Mouse (Mus musculus) retina, adult 2 months (tissue): ENCODE measurements around the gene Doc2a.
A peak's percentile ranks its signal among the peaks of the same experiment; 100 is the strongest.

Experiments
- DNase-seq: peaks from one replicate; pipeline ENCODE4 v3.0.0-alpha.2; 2012; ENCODE audit warnings: low read depth, low spot score

Gene Doc2a

DNA sequence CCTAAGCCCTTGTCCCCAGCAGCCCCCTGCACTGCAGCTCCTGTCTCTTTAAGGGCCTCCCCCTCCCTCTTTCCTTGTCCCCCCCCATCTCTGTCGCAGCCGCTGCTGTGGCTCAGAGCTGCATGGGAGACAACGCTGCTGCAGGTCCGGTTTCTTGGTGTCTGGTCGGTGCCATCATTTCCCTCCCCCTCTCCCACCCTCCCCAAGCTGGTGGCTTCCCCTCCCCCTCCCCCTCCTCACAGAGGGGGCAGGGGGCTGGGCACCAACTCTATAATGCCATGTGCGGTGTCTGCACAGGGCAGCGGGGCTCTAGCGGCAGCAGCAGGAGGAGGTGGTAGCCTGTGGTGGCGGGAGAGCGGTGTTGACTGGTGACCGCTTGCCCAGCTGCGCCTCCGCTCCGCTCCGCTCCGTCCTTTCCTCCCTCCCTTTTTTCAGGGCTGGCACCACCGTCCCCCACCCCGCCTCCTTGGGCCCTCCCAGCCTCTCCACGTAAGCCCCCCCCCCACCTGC, 24.0 kb upstream of the Doc2a start:
- peak; percentile 69 for DNase-seq

DNA sequence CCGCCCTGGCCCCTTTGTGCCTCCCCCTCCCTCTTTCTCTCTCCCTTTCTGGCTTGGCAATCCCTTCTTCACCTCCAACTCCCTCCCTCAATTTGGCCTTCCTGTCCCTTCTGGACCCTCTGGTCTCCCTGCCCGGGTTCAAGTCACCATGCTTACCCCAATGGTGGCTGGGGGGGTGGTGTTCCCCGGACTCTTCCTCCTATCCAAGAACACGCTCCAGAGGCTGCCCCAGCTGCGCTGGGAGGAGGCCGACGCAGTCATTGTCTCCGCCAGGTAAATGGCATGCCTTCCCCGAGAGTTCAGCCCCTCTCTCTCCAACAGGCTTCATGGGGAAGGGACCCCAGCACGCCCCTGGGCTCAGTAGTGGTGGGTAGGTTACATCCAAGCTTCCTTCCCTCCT, 23.3 kb upstream of the Doc2a start:
- no peak for DNase-seq

DNA sequence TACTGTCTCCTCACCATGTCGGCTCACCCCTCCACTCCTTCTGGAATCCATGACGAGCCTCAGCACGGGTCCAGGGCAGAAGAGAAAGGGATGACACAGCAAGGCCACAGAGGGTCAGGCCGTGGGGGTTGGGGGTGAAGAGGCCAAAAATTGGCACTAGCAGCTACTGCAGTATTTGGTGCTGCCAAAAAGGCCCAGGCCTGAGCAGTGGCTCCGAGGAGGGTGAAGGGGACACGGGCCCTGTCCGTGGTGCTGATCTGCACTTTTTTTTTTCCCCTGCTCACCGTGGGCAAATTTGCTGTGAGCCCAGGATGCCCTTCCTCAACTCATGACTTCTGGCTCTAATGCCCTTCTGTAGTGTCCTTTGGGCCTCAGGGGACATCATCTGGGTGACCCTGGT, 21.8 kb upstream of the Doc2a start:
- DNase-seq: no peak

DNA sequence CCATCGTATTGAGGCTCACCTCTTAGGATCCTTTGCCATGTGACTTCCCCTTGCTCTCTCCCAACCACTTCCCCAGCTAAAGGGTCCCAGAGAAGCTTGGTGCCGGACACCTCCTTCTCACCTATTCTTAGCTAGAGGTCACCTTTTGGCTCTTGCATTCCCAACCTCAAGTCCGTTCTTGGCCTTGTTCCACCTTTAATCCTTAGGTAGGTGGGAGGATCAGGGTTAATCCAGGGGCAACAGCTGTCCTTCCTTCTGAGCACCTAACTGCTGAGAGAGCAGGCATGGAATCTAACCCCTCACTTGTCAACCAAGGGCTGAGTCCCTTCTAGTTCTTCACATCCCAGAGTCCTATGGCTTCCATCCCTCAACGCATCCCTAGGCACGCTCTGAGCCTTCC, 21.3 kb upstream of the Doc2a start:
- DNase-seq: peak; percentile 95

DNA sequence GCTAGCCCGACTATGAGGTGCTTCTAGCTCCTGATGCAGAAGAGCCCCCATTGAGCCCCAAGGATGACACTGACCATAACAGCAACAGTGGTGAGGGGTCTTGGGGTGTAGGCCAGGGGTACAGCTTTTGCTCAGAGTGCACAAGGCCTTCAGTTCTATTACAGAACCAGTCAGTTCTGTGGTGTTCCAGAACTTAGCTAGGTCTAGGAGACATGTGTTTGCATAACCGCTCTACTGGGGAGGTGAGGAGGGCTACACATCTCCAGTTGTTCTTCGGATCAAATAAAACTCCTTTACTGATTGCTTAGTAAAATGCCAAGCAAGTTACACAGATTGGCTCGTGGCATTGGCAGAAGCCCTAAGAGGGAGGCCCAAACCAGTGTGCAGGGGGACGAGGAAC, 15.7 kb upstream of the Doc2a start, which contains the start of gene 4930451I11Rik:
Gene 4930451I11Rik, minus strand, starts transcription at position 101 of the 400 bp plus-strand sequence.
- DNase-seq: no peak

DNA sequence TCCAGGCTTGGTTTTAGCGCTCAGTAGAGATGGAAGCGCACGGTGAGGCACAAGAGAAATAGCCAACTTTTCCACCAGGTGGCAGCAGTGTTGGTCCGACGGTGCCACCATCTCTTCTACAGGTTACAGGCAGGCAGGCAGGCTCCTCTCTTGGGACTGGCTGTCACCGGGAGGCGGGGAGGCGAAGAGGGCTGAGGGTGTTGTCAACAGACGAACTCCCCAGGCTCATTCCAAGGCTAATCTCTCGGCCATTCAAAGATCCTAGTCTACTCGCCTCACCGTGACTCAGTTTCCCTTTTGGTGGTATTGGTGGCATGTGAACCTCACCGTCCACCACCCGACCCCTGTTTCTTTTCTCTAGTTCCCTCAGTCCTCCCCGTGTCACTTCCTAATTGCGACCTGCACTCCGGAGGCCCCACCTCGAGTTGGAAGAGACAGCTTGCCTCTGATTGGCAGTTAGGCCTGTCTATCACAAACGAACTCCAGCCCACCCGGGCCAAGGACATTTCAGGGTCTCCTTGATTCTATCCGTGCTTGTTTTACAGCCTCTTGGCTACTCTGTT, 15.1 kb upstream of the Doc2a start:
- DNase-seq: peak; percentile 65

DNA sequence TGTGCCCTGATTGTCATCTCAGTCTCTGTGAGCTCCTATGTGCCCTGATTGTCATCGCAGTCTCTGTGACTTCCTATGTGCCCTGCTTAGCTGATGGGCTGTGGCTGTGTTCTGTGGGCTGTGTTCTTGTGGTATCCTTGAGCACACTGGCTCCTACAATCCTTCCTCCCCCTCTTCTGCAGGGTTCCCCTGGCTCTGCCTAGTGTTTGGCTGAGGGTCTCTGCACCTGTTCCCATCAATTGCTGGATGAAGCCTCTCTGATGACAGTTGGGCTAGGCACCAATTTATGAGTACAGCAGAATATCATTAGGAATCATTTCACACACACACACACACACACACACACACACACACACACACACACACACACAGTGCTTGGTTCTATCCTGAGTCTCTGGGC, 13.9 kb upstream of the Doc2a start:
- no peak for DNase-seq

DNA sequence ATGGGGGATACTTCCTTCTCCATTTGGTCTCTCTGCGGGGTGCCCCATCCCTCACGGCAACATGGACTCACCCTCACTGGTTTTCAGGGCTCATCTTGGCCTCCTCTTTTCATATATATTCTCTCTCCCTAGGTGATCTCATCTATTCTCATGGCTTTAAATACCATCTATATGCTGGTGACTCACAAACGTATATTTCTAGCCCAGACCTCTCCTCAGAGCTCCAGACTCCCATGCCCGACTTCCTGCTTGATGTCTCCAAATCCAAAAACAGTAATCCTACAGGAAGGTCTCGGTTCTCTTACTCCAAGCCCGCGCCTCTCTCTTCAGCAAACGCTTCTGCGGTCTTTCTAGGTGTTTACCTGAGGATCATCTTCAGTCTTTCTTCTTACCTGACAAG, 3.9 kb upstream of the Doc2a start:
- DNase-seq: no peak

DNA sequence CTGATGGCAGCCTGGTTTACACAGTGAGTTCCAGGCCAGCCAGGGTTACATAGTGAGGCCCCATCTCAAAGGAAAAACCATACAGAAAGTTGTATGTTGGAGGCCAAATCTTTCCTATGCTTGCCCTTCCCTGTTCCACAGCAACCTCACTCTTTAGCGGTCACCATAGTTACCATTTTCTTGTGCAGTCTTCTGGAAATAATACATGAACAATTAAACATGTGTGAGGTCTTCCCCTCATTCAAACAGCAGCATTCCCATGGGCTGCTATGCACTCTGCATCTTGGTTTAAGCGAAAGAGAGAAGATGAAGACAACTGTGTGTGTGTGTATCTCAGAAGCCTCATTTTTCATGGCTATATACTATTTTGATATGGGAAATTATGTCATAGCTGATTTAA, 1.7 kb upstream of the Doc2a start:
- no peak for DNase-seq

DNA sequence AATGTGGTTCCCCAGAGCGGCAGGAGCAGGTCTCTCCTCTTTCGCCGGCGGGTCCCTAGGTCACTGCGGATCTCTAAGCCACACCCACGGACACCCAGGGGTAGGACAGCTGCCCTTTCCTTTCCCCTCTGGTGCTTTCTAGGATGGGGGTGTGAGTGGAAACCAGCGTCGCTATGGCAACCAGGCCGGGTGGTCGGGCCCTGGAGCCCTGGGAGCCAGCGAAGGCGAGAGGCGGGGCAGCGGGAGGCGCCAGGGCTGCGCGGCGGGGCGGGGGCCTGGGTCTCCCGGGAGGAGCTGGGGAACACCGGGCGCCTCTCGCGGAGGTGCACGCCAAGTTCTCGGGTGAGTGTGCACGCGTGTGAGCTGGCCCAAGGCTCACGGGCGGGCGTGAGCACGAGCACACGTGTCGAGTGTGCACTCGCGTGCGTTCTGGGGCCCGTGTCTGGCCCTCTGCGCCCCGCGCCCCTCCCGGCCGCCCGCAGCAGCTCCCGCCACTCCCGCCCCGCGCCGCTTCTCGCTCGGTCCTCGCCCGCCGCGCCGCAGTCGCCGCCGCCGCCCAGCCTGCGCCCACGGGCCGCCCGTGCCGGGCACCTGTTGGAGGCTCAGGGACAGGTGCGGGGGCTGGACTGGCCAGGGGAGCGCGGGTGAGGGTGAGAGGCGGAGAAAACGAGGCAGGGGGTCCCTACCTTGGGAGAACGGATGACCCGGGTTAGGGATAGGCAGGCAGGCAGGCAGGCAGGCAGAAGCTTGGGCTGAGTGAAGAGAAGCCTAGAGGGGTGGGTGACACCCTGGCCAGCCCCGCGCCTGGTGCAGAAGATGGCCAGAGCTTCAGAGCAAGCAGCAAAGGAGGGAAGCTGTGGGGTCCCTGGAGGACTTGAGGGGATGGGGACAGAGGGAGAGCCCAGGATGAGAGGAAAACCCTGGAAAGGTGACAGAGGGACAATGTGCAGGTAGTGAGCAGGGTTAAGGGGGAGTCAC, 494 bp downstream of the Doc2a start:
- DNase-seq: no peak

DNA sequence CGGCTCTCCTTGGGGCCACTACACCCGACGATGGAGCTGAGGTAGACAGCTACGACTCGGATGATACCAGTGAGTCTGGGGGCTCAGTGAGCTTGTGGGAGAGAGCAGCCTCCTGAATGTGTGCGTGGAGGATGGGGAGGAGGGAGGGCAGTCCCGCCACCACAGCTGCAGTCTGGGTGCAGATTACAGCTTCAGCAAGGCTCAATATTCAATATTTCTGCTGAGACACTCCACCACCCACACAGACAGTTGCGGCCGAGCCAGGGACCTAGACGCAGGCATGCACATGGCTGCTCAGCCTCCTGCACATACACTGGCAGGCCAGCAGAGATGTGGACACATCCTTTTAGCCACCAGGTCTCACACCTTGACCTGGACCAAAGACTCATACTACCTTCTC, 1.6 kb downstream of the Doc2a start:
- no peak for DNase-seq

DNA sequence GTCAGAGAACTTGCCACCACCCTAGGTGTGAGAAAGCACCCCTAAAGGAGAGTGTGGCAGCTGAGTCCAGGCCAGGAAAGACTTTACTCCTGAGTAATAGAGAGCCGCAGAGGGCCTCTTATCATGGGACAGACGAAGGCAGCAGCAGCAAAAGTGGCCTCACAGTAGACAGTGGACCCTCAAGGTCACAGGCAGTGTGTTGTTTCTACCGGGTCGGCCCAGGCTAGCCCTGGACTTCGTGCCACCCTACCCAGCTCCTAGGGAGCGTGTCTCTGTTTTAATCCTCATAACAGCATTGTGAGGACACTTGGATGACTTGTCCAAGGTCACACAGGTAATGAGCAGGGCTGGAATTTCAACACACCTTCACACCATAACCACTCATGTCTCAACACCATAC, 2.9 kb downstream of the Doc2a start:
- DNase-seq: no peak

DNA sequence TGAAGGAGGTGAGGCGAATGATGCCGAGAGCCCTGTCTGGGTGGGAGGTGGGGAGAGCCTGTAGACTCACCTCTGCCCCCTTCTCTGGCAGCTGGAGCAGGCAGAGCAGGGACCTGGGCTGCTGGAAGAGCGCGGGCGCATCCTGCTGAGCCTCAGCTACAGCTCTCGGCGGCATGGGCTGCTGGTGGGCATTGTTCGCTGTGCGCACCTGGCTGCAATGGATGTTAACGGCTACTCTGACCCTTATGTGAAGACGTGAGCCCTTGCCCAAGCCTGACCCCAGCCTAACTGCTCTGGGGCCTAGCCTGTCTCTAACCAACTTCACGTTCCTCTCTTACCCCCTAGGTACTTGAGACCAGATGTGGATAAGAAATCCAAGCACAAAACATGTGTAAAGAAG, 4.0 kb downstream of the Doc2a start:
- no peak for DNase-seq

DNA sequence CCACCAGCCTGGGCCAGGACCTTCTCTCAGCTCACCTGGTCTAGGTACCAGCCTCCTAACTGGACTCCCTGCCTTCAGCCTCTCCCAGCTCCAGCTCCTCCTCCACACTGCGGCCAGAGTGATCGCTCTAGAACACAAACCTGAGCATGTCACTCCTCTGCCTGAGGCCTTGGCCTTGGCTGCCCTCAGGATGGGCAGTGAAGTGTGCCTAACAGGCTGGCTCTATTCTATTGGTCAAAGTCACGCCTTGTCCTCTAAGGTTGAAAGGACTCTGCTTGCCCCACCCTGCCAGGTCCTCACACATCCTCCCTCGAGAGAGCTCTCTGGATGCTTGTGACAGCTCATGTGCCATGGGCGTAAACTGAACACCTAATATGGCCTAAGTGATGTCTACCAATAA, 6.2 kb downstream of the Doc2a start:
- DNase-seq: no peak

DNA sequence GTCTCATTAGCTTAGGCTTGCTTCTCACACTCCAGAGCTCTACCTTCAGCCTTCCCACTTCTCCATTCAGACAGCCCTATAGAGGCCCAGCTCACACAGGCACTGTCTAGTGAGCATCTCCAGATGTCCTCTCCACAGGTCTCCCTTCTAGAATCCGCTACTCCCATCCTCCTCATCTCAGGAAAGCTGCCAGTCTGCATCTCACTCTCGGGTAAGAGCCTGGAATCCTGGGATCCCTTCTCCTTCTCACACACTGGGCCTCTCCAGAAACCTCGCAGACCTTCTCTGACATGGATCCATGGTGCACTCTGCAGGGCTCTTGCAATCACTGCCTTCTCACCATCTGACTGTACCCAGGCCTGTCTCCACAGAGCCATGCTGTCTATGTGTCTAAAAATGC, 8.4 kb downstream of the Doc2a start:
- no peak for DNase-seq

DNA sequence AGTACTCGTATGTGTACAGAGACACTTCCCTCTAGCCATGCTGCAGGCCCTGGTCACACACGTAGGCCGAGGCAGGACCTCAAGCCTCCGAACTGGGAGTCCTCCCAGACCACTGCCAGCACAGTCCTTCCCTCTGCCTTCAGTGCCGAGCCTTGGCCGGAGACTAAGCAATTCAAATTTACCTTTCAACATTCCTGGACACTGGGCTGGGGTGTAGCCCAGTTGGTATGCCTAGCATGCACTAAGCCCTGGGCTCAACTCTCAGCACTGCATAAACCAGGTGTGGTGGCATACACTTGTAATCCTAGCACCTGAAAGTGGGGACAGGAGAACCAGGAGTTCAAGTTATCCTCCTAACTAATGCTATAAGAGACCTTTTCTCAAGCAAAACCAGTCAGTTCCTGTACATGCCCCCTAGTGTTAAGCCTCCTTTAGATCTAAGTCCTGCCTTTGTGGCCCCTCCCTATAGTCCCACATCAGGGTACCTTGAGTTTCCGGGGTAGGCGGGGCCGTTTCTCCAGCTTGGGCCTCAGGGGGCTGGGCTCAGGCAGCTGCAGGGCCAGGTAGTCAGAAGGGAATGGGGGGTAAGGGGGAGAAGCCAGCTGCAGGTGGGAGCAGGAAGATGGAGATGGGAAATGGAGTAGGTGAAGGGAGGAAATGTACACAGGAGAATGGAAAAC, 9.7 kb downstream of the Doc2a start:
- DNase-seq: no peak

DNA sequence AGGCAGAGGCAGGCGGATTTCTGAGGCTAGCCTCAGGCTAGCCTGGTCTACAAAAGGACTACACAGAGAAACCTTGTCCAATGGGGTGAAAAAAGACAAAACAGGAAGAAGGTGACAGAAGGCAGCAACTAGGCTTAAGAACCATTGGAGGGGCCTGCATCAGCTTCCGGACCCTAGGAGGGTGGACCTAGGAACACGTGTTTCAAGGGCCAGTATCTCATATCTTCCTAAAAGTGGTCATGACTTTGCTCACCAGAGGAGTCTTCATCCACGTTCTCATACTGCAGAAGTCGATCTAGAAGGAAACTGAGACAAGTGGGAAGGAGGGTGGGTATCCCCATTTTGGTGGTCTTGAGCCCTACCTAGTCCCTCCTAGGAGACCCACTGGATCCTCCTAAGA, 13.8 kb downstream of the Doc2a start:
- no peak for DNase-seq

DNA sequence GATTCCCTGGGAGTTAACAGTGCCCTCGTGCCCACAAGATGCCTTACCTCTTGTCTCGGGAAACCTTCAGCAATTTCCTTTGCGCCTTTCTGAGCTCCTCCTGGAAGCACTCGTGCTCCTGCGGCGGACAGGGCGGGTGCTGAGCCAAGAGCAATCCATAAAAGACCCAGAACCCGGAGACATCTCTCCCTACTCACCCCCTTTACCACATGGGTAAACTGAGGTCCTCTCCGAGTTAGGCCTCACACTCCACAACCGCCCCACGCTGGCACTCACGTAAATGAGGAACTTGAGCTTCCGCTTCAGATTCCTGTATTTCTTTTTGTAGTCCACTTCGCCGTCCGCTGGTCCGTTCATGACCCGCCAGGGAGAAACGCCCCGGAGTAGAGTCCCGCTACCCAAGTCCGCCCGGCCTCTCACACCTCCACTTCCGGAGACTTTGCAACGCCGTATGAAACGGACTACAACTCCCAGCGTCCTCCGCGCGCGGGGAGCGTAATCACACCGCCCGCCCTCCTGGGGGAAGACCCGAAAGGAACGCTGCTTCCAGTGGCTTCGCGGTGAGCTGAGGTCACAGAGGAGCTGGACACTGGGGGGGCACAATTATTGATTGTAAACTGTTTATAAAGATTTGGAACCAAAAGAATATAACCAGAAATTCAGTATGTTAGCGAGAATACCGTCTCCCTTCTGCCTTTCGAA, 14.4 kb downstream of the Doc2a start, which contains the start of gene Hirip3:
Gene Hirip3, plus strand, starts transcription at position 544 of the 702 bp plus-strand sequence.
- peak; percentile 87 for DNase-seq

DNA sequence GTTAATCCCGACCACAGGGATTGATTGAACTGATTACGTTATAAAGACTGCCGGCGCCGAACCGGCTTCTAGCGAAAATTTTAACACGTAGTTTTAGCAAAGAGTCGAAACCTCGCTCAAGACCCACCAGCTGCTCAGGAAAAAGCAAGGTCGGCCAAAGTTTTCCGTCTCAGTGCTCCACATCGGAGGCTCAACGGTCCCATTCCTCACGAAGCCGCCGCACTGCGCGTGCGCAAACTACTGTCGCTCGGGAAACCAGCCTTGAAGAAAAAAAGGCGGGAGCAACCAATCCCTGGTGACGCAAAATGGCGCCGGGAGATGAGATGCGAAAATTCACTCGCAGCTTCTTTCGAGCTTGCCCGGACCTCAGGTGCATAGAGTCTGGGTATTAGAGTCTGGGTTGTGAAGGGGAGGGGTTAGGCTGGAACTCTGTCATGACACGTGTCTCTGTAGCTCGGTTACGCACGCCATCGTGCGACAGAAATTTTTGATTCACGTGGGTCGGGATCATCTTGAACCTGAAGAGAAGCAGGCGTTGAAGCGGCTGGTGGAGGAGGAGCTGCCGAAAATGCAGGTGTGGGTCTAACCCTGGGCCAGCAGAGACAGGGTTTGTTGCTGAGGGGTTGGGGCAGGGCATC, 15.1 kb downstream of the Doc2a start, which contains the start of gene Ino80e:
Gene Ino80e, minus strand, starts transcription at position 231 of the 638 bp plus-strand sequence.
- peak; percentile 88 for DNase-seq

DNA sequence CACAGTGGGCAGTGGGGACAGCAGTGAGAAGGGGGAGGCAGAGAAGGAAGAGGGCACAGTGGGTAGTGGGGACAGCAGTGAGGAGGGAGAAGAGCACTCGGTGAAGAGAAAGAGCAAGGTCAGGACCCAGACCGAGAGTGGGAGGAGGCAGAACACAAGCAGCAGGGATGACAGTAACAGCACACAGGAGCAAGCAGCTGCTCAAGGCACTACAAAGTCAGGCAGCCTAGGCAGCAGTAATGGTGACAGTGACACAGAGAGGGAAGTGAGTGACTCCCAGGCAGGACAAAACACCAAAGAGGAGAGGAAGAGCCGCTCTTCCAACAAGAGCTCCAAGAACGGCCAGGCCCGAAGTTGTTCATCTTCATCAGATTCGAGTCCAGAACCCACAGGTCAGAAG, 16.6 kb downstream of the Doc2a start:
- no peak for DNase-seq

DNA sequence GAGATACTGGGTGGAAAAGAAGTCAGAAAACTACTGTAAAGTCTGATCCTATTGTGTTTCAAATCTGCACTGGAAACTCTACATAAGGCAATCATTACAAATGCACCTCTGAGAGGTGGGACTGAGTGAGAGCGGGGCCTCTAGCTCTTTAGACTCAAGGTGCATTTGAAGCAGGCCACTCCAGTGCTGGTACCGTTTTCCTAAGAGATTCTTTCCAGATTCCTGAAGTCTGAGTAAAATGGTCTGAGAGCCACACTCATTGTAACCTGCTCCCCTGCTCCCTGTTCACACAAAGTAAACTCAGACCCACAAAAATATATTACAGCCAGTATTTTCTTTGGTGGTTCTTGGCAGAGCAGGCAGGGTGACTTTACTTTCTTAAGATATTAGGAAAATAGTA, 20.3 kb downstream of the Doc2a start:
- no peak for DNase-seq
